Mouse (Mus musculus): ENCODE measurements around the gene Dph6. TPM values are rescaled to one million over a fixed set of nuclear protein-coding genes. Genes with fewer than 3 reads are reported as not detected.

Dph6 gene
- total RNA-seq (2023), result 10 to 100 TPM; 20.2 to 22.9 TPM

GRCm38 (mm10) chr2:114654365-114655239, at the start of gene Dph6:
Dph6 (minus strand) TSS chr2:114654964.

Measured in T-cell, adult 66 days (primary cell).